Mouse (Mus musculus) testis, postnatal 10 days (tissue): ENCODE measurements around the gene Mib2.
"Not testable (repeated sequence)": the region's sequence is repeated elsewhere in the genome, so short reads cannot be mapped to it uniquely, and the experiment has no call there.

Experiments
- DNase-seq: peaks from one replicate; pipeline ENCODE4 v3.0.0; 2021; ENCODE audit warnings: low spot score

The Mib2 gene

GRCm38 (mm10) chr4:155668689-155669597 lies at the start of gene Mib2:
Mib2 (minus strand) TSS chr4:155669198.
- peak; percentile 98 for DNase-seq

DNA sequence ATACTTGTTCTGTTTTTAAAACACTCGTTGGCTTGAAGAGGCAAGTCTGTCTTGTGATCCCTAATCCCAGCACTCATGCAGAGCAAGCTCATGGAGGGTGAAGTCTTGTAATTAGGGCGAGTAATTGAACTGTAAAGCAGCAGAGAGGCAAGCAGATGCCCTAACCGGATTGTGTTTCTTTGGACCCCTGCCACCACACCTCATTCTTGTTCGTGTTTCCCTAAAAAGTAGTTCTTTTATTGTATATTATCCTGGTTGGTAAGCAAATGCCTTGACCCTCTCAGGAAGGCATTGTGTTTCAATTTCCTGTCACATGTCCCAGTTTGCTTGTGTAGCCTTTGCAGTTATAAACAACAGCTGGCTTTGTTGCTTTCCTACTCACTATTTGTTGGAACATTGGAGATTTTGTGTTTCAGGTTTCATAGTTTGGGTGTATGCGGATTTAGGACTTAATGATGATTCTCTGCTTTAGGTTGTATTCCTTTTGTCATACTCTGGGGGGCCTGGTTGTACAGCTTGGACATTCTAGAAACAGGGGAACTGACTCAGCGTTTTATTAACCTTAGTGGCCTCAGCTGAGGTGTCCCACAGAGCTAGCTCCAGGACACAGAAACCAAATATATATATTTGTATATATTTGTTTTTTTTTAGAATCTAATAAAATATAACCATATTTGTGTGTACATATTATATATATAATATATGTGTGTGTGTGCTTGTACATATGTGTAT lies 41.7 kb upstream of the Mib2 start:
- no peak for DNase-seq

DNA sequence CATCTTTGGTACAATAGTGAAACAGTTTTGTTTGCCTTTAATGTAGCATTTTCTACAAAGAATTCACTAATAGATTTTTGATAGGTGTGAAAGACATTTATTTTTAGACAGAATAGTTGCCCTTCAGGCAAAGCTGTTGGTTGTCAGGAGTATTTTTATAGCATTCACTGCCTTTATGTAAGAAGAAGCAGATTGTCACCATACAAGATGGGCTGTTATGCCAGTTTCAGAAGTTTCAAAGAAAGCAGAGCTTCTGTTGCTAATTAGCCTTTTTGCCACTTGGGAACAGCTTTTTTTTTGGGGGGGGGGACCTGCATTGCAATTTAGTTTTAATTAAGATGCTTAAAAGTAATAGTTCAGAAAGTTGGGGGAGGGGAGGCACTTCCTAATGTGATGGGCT lies 40.0 kb upstream of the Mib2 start:
- no peak for DNase-seq

DNA sequence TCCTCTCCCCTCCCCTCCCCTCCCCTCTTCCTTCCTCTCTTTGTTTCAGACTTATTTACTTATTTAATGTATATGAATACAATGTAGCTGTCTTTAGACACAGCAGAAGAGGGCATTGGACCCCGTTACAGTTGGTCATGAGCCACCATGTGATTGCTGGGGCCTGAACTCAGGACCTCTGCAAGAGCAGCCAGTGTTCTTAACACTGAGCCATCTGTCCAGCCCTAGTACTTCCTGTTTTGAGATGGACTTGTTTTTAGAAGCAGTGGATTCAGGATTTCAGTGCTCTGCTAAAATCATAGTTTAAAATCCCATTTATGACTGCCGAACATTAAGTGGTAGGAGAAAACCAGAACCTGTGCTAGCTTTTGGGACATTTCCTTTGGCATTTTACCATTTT lies 39.6 kb upstream of the Mib2 start:
- DNase-seq = no peak

- DNase-seq = no peak
Measured at GRCm38 (mm10) chr4:155705592-155705929, 36.6 kb upstream of the Mib2 start.

GRCm38 (mm10) chr4:155704721-155705591 lies 36.0 kb upstream of the Mib2 start, which contains the start of gene Ssu72:
Ssu72 (plus strand) TSS chr4:155704800.
- DNase-seq = peak; percentile 96

DNA sequence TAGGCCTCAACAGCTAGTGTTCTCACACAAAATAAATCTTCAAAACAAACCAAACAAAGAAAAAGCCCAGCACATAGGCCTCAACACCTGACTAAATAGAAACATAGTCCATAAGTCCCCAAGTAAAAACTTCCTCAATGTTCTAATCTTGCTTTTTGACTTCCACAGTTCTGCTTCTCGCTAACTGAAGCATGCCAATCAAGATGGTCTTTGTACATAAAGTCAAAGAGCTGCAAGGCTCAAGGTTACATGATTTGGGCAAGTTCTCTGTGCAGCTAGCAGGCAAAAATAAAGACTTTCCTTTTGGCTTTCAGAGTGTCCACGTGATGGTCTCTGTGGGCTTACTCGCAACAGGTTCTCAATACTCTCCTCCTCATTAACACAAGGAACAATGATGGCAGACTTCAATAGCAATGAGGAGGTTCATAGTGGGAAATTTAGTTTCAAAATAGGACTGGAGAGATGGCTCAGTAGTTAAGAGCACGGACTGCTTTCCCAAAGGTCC lies 34.5 kb upstream of the Mib2 start:
- DNase-seq = no peak

DNA sequence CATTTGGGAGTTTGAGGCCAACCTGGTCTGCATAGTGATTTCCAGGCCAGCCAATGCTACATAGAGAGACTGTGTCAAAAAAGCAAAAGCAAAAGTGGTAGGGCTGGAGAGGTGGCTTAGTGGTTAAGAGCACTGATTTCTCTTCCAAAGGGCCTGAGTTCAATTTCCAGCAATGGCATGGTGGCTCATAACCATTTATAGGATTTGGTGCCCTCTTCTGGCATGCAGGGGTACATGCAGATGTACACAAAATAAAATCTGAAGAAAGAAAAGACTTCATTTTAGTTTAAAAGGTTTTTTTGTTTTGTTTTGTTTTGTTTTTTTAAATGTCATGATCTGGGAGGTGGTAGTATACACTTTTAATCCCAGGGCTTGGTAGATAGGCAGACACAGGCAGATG lies 31.4 kb upstream of the Mib2 start:
- no peak for DNase-seq

DNA sequence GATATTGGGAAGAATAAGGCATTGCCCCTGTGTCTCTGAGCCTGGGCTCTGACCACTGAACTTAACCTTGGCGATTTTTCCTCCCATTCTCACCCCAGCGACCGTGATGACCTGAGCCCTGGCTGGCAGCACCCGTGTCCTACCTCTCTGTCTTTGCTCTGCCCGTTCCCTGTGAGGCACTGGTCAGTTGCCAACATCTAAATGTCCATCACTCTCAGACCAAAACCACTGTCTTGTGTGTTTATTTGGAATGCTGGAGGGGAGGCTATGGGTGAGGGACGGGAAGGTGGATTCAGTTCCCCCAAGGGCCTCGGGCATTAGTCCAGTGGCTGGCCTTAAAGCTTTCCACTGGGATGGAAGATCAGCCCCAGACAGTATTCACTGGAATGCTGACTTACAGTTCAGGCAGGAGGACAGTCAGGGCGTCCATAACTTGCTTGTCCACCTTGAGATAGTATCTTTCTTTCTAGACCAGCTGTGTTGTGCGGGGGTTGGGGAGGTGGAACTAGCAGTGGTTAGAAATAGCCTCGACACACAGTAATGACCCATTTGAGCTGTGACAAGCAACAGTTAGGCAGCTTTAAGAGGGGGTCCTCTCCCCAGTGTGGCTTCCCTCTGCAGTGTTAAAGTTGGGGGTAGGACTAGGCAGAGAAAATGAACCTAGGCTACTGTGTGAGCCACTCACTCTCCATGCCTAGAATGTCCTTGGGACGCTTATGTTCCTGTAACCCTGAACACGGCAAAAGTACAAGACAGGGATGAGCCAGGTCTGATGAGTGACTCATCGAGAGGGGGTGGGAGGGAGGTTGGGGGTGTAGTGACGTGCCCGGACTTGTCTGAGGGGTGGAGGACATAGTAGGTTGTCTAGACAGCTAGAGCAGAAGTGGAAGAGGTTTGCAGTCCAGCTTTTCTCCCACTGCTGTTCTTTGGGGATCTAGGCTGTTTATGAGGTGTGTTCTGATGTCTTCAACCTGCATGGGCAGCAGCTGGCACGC lies 27.6 kb upstream of the Mib2 start:
- no peak for DNase-seq

DNA sequence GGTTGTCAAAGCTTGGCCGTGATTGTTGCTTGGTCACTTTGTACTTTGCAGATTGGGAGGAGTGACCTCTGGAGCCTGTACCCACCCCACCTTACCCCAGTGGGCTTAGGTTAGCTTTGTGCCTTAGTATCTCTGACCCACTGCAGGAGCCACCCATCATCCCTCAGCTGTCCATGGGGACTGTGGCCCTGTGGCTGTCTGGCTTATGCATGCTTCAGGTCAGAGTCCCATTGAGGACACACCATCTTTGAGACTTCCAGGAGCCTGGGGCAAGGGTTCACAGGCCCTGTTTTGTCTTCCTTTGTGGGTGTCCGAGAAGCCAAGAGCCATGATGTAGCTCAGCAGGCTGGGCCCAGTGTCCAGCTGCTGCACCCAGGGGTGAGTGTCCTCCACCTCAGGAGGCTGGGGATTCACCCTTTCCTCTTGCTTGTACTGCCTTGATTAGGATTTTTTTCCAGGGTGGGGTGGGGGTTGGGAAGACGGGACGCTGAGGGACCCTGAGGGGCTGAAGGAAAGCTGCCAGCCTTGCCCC lies 26.6 kb upstream of the Mib2 start:
- no peak for DNase-seq

DNA sequence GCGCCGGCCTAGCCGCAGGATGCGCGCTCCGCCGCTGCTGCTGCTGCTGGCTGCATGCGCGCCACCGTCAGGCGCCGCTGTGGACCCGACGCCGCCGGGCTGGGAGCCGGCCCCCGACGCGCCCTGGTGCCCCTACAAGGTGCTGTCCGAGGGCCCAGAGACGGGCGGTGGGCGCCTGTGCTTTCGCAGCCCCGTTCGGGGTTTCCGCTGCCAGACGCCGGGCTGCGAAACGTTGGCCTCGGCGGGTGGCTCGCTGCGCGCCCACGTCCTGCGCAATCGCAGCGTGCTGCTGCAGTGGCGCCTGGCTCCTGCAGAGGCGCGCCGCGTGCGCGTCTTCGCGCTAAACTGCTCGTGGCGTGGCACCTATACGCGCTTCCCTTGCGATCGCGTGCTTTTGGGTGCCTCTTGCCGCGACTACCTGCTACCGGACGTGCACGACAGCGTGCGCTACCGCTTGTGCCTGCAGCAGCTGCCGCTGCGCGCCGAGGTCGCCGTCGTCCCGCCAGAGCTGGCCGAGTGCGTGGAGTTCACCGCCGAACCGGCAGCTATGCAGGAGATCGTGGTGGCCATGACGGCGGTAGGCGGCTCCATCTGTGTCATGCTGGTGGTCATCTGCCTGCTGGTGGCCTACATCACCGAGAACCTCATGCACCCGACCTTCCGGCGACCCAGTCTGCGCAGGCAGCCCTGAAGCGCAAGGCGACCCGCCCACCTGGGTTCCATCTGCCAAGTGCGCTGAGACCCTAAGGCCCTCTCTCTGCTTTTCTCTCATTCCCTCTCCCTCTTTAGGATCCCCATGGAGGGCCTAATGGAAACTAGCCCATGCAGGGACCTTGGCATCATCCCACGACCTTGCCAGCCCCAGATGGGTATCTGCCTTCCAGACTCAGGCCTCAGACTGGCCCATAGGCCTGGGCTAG lies 25.7 kb upstream of the Mib2 start:
- peak; percentile 76 for DNase-seq

DNA sequence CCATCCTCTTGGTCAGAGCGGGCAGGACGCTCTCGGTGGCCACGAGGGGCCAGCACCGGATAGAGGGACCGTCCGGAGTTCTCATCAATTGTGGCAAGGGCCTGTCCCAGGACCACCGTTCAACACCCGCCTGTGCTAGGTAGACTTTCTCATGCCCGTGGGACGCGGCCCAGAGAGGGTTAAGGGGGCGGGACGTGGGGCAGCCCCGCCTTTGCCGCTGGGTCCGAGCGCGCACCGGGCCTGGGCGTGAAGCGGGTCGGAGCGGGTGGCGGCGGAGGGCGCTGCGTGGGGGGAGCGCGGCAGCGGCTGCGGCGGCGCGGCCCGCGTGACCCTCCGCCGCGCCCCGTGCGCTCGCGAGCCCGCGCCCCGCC lies 25.1 kb upstream of the Mib2 start, which contains the start of gene Fndc10:
TSS of gene Fndc10 (plus strand) at position 232 of the 371 bp plus-strand sequence.
- DNase-seq = peak; percentile 85

DNA sequence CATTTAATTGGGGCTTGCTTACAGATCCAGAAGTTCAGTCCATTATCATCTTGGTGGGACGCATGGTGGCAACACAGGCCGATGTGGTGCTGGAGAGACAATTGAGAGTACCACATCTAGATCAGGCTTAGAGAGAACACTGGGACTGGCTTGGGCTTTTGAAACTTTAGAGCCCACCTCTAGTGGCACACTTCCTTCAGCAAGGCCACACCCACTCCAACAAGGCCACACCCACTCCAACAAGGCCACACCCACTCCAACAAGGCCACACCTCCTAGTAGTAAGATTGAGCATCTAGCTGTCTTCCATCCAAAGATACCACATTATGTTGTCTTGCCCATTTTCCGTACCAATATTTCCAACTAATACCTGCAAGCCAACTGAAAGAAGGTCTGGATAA lies 23.4 kb upstream of the Mib2 start:
- DNase-seq = no peak

DNA sequence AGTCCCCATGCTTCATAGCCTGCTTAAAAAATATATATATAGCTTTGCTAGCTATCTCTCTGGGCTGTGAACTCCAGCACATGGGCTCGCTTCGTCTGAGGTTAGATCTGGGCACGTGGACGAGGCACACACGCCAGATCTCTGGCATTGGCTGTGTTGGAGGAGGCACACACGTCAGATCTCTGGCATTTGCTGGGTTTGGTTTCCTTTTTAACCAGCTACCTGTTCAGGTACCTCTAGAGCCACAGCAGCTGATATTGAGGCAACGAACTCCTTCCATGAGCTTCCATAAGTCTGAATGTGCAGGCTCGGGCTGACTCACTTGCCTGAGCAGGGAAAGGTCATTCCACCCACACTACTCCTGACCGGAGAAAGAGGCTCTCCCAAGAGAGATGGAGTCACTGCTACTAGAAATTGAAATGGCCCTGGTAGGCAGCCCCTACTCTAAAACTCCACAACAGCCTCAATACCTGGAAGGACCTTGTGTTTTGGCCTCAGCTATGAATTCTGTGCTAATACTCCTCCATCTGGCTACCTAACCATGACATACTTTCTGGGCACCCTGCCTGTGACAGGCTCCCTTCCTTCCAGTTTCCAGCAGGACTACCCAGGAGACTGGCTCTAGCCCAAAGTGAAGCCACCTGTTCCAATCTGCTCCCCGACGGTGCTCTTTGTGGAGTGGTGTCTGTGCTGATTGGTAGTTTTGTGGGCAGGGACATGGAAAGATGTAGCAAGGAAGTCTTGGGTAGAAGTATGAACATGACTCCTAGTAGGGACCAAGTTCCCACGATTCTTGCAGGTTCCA lies 21.8 kb upstream of the Mib2 start:
- DNase-seq = no peak

- DNase-seq = not testable (repeated sequence)
Measured at GRCm38 (mm10) chr4:155687764-155688163, 18.8 kb upstream of the Mib2 start.

- DNase-seq = not testable (repeated sequence)
Measured at GRCm38 (mm10) chr4:155683670-155684277, 14.8 kb upstream of the Mib2 start.

DNA sequence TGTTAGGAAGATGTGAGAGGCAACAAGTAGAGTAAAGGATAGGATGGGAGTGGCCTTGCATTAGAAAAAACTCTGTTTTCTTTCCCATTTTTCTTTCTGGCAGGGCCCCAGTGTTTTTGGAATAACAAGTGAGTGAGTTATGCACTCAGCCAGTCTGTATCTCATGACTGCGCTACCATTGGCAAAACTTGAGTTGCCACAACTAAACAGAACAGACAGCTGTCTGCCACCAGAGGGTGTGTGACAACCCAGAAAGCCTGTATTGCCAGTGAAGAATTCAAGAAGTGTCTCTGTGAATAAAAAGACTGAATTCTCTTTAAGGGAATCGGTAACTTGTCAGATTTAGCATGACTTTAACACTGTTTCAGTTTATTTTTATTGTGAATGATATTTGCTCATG lies 7.0 kb upstream of the Mib2 start:
- no peak for DNase-seq

GRCm38 (mm10) chr4:155672082-155672481 lies 3.1 kb upstream of the Mib2 start:
- no peak for DNase-seq
